Mouse (Mus musculus) urinary bladder, postnatal 10 days (tissue): ENCODE results near the gene Lrrc75b.

Source experiments
- DNase-seq: peaks from one replicate; pipeline ENCODE4 v3.0.0; 2022; ENCODE audit warnings: low spot score

Gene Lrrc75b

GRCm38 (mm10) chr10:75500345-75500744 is 59.8 kb downstream of the Lrrc75b start:
- DNase-seq: no peak
